Mouse (Mus musculus): ENCODE measurements around the gene Stk39. TPM values are rescaled to one million over a fixed set of nuclear protein-coding genes. Genes with fewer than 3 reads are reported as not detected.
A peak's percentile ranks its signal among the peaks of the same experiment; 100 is the strongest.

Stk39 gene
- polyA plus RNA-seq, 1 experiment = 38.1 TPM

- no peak for DNase-seq (ENCODE audit: extremely low spot score in 1 of 2, low spot score in 1 of 2)
Observed at GRCm38 (mm10) chr2:68176425-68176824, 295.6 kb downstream of the Stk39 start.

- DNase-seq (ENCODE audit: extremely low spot score in 1 of 2, low spot score in 1 of 2) = no peak
Observed at GRCm38 (mm10) chr2:68171306-68171705, 300.8 kb downstream of the Stk39 start.

GRCm38 (mm10) chr2:68162012-68162411 is 310.1 kb downstream of the Stk39 start:
- peak in 1 of 2 experiments; percentile 31 for DNase-seq (ENCODE audit: extremely low spot score in 1 of 2, low spot score in 1 of 2)

- no peak for DNase-seq (ENCODE audit: extremely low spot score in 1 of 2, low spot score in 1 of 2)
Observed at GRCm38 (mm10) chr2:68160566-68160965, 311.5 kb downstream of the Stk39 start.

Other genes starting within 250 kb of the Stk39 start
- not detected in 2 replicates for gene 4933409G03Rik, start 110.1 kb upstream of the Stk39 start, polyA plus RNA-seq (2012; rRNA removed)
- not detected in 2 replicates for gene 4932414N04Rik, start 184.2 kb upstream of the Stk39 start, polyA plus RNA-seq (2012; rRNA removed)

All from frontal cortex, adult 2 months (tissue).